Mouse (Mus musculus): ENCODE data around the gene Krt71.
"Not testable (repeated sequence)": the region's sequence is repeated elsewhere in the genome, so short reads cannot be mapped to it uniquely, and the experiment has no call there.

The Krt71 gene

GRCm38 (mm10) chr15:101742711-101743110, at the start of gene Krt71:
Gene Krt71 (minus strand): TSS chr15:101743109.
- no peak for DNase-seq (ENCODE audit: low read depth, low spot score)

DNA sequence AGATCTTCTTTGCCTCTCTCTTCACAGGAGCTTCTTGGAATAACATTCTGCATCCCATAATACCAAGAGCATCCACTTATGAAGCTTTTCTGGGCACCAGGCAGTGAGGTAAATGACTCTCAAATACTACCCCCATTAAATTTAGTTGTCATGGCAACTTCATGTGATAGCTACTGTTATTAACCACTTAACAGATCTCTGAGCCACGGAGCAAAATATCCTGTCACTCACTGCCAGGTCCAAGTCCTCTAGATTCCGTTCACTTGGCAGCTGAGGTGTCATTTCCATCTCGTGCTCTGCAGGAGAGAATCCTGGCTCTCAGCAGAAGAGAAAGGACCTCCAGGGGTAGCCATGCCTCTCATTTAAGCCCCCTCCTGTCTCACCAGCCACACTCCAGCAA, 48.0 kb upstream of the Krt71 start:
- DNase-seq (ENCODE audit: low read depth, low spot score) = no peak

- no peak for DNase-seq (ENCODE audit: low read depth, low spot score)
These were observed 43.5 kb upstream of the Krt71 start, which contains the start of gene Krt72 for GRCm38 (mm10) chr15:101786360-101786759. Gene Krt72 (minus strand): TSS chr15:101786460.

- DNase-seq (ENCODE audit: low read depth, low spot score) = peak; percentile 5
These were observed 30.5 kb upstream of the Krt71 start for GRCm38 (mm10) chr15:101773420-101773819.

- peak; percentile 73 for DNase-seq (ENCODE audit: low read depth, low spot score)
These were observed 29.8 kb upstream of the Krt71 start for GRCm38 (mm10) chr15:101772711-101773081.

DNA sequence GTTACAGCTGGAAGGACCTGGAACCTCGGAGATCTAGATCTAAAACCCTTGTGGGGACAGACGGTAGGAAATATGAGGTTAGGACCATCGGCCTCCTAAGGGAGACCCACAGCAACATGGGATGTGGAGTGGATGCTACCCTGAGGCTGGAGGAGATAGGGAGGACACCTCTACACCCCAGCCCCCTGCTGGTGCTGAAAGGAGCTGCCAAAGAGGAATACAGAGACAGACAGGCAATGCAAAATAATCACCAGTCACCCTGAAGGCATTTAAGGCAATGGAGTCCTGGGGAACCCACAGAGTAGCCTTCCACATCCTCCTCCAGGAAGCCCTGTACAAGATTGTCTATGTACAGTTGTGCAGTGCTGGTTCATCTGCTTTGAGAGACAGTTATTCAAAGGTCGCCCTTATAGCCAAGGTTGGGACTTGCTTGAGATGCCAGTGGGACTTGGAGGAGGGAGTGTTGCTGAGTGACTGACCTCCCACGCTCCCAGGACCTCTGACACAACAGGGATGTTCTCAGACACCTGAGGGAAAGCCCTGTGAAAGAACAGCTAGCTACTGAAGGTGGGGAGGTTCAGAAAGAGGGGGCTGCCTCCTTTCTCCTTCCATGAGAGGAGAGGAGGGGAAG, 29.3 kb upstream of the Krt71 start:
- peak; percentile 45 for DNase-seq (ENCODE audit: low read depth, low spot score)

GRCm38 (mm10) chr15:101770226-101770625, 27.3 kb upstream of the Krt71 start:
- DNase-seq (ENCODE audit: low read depth, low spot score) = no peak

DNA sequence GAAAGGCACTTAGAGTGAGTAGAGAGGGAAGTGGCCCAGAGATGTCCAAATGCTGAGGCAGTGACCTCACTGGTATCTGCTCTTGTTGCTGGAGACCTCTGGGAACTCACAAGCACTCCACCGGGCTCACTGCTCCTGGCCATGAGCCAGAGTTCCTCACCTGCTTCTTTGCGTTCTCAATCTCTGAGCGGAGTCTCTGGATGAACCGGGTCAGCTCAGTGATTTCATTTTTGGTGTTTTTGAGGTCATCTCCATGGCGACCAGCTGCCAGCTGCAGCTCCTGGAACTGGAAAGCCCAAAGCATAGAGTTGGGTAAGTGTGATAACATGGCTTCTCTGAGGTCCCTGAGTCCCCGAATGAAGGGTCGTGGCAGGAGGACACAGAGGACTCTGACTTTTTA, 5.1 kb downstream of the Krt71 start:
- DNase-seq (ENCODE audit: low read depth, low spot score) = no peak

GRCm38 (mm10) chr15:101730653-101731052, 12.3 kb downstream of the Krt71 start:
- no peak for DNase-seq (ENCODE audit: low read depth, low spot score)

DNA sequence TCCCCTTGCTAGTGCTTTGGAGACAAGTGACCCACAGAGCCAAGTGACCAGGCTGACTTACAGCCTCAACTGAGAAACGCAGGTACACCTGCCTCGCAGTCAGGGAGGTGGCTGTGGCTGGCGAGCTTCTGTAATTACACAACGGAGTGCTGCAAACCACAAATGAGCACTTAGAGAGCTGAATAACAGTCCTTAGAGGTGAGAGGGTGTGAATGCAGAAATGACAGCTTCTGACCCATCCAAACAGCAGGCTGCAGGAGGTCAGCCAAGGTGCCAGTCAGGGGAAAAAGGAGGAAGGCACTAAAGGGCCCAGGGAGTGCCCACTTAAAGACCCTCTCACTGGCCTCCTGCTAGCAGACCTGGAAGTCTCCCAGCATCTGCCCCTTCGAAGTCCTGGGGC, 18.2 kb downstream of the Krt71 start:
- DNase-seq (ENCODE audit: low read depth, low spot score) = no peak

DNA sequence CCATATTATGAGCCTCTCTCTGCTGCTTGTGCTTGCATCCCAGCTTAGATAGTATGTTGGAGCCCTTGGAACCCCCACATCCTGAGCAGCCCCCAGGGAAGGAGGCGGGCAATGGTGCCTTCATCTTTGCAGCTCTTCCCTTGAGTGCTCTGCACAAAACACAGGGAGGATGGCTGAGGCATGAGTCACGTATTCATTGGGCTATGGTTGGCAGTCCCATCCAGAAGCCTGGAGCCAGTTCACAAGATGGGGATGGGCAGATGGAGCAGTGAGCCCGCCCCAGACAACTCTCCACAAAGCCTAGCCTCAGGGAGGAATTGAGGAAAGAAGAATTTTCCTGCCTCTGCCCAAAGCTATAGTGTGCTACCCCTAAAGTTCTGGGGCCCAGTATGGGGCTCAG, 27.1 kb downstream of the Krt71 start:
- DNase-seq (ENCODE audit: low read depth, low spot score) = no peak

GRCm38 (mm10) chr15:101714356-101714755, 28.6 kb downstream of the Krt71 start:
- DNase-seq (ENCODE audit: low read depth, low spot score) = no peak

DNA sequence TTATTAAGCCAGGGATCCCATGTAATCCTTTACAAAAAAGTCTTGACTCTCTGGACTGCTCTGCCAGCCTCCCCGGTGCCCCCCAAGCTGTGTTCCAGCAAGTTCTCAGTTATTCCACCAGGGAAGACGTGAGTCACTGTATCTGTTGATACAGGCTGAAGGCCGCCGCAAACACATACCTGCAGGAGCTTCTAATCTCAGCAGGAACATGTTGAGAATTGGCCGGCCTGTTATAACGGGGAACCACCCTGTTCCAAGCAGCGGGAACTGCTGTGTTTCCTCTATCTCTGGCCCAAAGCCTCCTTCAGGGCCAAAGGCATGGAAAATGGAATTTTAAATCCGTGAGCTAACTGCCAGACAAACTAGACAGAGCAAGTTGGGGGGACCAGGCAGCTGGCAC, 29.2 kb downstream of the Krt71 start:
- no peak for DNase-seq (ENCODE audit: low read depth, low spot score)

DNA sequence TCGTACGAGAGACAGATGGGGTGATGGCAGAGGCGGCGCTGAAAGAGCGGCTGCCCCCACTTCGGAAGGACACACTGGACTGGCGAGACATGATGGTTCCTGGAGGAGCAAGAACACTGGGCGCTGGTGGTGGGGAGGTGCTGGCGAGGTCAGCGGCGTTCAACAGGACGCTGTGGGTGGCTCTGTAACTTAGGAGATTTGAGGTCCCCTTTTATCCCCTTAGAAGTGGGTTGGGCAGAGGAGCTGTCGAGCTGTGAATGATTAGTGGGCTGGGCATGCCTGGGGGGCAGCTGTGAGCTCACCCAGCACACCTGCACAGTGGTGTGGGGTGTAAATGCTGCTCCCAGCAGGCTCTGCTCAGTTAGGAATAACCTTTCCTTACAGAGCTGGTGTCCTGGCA, 30.2 kb downstream of the Krt71 start, which contains the start of gene Krt5:
Gene Krt5 (minus strand): TSS at position 179 of the 400 bp plus-strand sequence.
- DNase-seq (ENCODE audit: low read depth, low spot score) = no peak

DNA sequence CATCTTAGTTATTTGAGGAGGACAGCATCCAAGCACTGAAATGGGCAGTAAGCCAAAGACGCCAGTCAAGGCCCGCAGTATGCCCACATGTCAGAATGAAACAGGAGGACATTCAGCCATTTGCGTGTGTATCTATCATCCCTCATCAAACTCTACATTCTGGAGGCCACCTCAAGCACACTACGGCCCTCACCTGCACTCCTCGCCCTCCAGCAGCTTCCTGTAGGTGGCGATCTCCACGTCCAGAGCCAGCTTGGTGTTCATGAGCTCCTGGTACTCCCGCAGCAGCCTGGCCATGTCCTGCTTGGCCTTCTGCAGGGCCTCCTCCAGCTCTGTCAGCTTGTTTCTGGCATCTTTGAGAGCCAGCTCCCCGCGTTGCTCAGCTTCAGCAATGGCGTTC, 34.2 kb downstream of the Krt71 start:
- peak; percentile 24 for DNase-seq (ENCODE audit: low read depth, low spot score)

GRCm38 (mm10) chr15:101707454-101707853, 35.5 kb downstream of the Krt71 start:
- DNase-seq (ENCODE audit: low read depth, low spot score) = no peak

- peak; percentile 36 for DNase-seq (ENCODE audit: low read depth, low spot score)
These were observed 38.8 kb downstream of the Krt71 start for GRCm38 (mm10) chr15:101704066-101704465.

DNA sequence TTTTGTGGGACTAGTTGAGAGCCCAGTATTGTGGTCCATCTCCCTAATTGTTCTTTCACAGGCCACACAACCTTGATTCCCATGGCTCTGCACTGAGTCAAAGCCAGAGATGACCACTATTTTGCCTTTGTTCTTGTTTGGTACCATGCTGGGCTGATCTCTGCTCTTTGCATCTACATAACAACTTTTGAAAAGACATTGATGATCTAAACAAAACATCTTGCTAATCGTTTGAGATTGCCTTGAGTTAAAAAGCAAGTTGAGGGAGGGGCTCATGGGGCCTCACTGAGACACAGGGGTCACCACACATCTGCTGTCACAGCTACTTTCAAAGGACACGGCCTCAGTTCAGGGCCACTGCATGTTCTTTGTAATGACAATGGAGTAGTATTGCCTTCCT, 40.5 kb downstream of the Krt71 start:
- no peak for DNase-seq (ENCODE audit: low read depth, low spot score)

GRCm38 (mm10) chr15:101699866-101700265, 43.0 kb downstream of the Krt71 start:
- no peak for DNase-seq (ENCODE audit: low read depth, low spot score)

- no peak for DNase-seq (ENCODE audit: low read depth, low spot score)
These were observed 43.7 kb downstream of the Krt71 start for GRCm38 (mm10) chr15:101699192-101699591.

DNA sequence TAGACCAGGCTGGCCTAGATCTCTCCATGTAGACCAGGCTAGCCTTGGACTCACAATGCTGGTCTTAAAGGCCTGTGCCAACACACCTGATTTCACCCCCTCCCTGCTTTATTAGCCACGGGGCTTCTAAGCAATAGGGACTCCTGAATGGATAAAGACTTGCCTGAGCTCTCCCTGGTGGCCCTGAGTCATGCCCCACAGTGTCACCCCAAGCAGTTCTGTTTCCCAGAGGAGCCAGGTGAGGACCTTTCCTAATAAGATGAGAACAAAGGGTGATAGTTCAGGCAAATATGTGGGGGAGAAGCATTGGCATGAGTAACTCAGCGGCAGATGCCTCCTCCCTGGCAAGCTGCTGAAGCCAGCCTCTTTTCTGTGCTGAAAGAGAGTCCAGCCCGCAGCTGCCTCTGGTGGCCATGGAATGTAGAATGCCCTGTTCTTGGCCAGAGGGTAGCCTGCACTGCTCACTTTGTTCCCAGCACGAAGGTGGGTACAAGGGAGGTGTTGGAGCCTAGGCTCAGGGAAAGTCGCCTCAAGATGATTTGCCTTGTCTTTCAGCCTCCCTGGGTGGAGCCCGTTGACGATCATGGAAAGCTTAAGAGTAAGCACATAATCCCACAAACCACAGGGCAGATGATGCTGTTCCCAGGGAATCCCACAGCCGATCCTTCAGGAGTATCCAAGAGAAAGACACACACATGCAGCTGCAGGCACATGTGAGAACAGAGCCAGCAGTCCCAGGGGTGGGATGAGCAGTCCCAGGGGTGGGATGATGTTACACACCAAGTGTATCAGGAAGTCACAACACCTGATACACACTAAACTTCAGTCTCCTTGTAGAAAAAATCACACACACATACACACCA, 45.4 kb downstream of the Krt71 start:
- DNase-seq (ENCODE audit: low read depth, low spot score) = no peak

DNA sequence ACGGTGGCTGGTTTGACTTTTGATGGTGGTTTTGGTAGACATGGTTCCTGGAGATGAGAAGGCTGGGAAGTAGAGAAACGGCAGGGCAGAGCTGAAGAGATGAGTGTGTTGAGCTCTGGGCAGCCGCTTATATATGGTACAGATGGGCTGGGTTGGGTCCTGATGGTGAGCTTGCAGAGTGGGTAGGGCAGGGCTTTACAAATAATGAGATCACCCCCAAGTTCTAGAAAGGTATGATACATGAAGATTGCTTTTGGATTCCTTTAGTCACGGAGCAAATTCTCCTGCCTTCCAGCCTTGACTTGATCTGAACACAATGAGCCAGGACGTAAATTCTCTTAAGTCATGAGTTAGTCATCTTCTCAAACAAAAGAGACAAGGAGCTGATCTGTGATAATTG, 48.7 kb downstream of the Krt71 start, which contains the start of gene Krt6a:
Gene Krt6a (minus strand): TSS at position 101 of the 400 bp plus-strand sequence.
- no peak for DNase-seq (ENCODE audit: low read depth, low spot score)

- DNase-seq (ENCODE audit: low read depth, low spot score) = not testable (repeated sequence)
These were observed 52.4 kb downstream of the Krt71 start for GRCm38 (mm10) chr15:101690460-101690859.
